Mouse (Mus musculus): ENCODE measurements around the gene Adck1.

DNA sequence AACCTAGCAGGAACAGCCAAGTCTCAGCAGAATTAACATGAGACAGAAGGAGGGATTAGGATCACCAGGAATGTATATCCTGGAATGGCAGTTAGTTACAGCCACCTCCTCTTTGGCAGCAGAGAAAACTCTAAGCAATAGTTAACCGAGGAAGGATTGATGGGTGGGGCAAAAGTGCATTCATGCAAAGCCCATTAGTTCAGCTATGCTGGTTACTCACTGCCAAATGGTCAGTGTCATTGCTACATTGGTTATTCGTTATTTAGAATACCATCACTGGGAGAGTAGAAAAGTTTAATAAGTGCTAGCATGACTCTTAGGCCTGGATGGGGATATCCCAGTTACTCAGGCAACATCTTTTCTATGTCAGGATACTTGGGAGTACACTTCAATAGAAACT, 130.5 kb downstream of the Adck1 start:
- TF ChIP-seq CTCF (IDR thresholded peaks at IDR 0.05; ENCODE audit: low read depth, low read length) (no peak), POLR2A (IDR thresholded peaks at IDR 0.05; ENCODE audit: borderline replicate concordance, low read depth, low read length) (no peak)

Measured in bone marrow macrophage, adult 2 months (primary cell).